Mouse (Mus musculus) left cerebral cortex, adult 18-20 months (tissue): ENCODE measurements around the gene Tex35. TPM values are rescaled to one million over a fixed set of nuclear protein-coding genes. Genes with fewer than 3 reads are reported as not detected.

Experiments
- DNase-seq, 2 experiments: peaks; one replicate each; pipeline ENCODE4 v3.0.0; 2021 to 2022; ENCODE audit warnings: low spot score in 2 of 2, mixed read lengths in 1 of 2
- total RNA-seq, 2 experiments: library from RNA; stranded (reverse); gene quantifications; 2 replicates each; pipeline ENCODE4 v1.2.3; 2021

Gene Tex35
- total RNA-seq, 2 experiments from 2014 or later = not detected

DNA sequence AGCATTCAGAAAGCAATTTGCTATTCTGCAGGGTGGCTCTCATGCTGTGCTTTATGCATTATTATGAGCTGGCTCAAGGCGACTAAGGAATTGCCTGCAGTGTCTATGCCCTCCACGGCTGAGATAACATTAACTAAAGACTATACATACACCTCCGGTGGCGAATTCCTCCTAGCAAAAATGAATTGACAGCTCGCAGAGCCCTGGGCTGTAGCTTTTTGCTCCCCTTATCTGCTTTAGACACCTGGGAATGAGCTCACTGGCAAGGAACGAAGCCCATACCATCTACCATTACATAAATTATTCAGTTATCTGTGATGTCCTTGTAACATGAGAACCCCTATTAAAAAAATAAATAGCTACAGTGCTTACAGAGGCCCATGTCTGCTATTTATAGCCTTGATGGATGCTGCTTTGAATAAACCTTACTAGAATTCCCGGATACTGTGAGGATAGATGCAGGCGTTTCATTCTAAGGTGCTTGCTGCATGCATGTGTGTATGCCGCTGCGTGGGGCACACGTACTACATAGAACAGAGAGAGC is 53.1 kb downstream of the Tex35 start:
- no peak for DNase-seq

DNA sequence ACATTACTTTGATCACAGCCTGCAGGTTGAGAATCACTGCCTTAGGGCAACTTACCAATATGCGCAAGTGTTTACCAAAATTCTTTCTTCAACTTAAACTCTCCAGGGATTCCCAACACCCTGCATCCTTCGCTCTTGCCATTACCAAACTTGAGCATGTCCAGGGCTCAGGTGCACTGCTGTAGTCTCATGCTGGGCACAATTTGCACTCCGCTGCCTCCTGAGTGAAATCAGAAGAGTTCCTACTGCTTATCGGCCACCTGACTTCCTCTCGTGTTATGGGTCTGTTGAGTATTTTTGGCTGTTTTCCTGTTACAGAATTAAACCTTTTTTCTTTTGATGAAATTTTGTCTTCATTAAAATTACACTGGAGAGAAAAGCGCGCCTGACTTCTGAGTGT is 53.8 kb downstream of the Tex35 start:
- no peak for DNase-seq

DNA sequence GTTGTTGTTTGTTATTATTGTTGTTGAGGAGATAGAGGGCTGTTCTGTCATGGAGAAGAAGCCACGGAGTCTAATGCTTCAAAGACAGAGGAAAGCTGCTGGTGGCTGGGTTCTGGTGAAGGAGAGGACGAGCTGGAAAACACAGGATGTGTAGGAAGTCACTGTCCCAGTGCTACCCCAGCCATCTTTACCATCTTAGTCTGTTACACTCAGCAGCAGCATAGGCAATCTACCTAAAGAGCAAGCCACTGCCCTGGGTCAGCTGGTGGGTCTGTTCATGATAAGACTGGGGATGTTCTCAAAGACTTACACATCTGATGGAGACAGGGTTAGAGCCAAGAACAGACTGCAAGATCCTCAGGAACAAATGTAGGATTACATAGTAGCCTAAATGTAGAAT is 58.6 kb downstream of the Tex35 start:
- no peak for DNase-seq

Other genes with a start within 250 kb of the Tex35 start
- gene Ralgps2, start 169.1 kb downstream of the Tex35 start, total RNA-seq = 10 to 100 TPM; 40.2 to 50.3 TPM